Mouse (Mus musculus) midbrain, postnatal 0 days (tissue): ENCODE data around the gene Arhgef3. TPM values are rescaled to one million over a fixed set of nuclear protein-coding genes. Genes with fewer than 3 reads are reported as not detected.

Experiments
- ATAC-seq: fragments of 200-750 bp; cut with Nextera tagmentation; 2 replicates; pipeline ENCODE4 v1.8.0; 2017; ENCODE audit warnings: moderate number of reproducible peaks, mild to moderate bottlenecking, moderate TSS enrichment, moderate library complexity; ENCODE audit not compliant: low FRiP score
- DNase-seq: peaks from one replicate; pipeline ENCODE4 v3.0.0-alpha.2; 2015; ENCODE audit warnings: low spot score
- H3K27ac ChIP-seq: fragments of 300-500 bp; sonication (generic); 2 replicates; pipeline ENCODE4 v1.5.1; 2014; ENCODE audit warnings: low read depth, mild to moderate bottlenecking, low read length, mixed read lengths
- H3K27me3 ChIP-seq: fragments of 300-500 bp; sonication (generic); 2 replicates; pipeline ENCODE4 v1.6.1; 2014; ENCODE audit warnings: low read length, control low read depth, mixed read lengths; ENCODE audit not compliant: insufficient read depth
- H3K36me3 ChIP-seq: fragments of 300-500 bp; sonication (generic); 2 replicates; pipeline ENCODE4 v1.6.1; 2014; ENCODE audit warnings: low read length, control low read depth, mixed read lengths; ENCODE audit not compliant: insufficient read depth
- H3K4me1 ChIP-seq: fragments of 300-500 bp; sonication (generic); 2 replicates; pipeline ENCODE4 v1.6.1; 2014; ENCODE audit warnings: mild to moderate bottlenecking, control low read depth, antibody characterized with exemption, low read length, mixed read lengths; ENCODE audit not compliant: insufficient read depth
- H3K4me2 ChIP-seq: fragments of 300-500 bp; sonication (generic); 2 replicates; pipeline ENCODE4 v1.6.1; 2014; ENCODE audit warnings: low read depth, mild to moderate bottlenecking, low read length, mixed read lengths; ENCODE audit not compliant: poor library complexity, severe bottlenecking
- H3K4me3 ChIP-seq: fragments of 300-500 bp; sonication (generic); 2 replicates; pipeline ENCODE4 v1.5.1; 2014; ENCODE audit warnings: low read depth, mild to moderate bottlenecking, low read length, moderate library complexity
- H3K9ac ChIP-seq: fragments of 300-500 bp; sonication (generic); replicated peaks from 2 replicates; pipeline ENCODE4 v1.6.1; 2014; ENCODE audit warnings: mild to moderate bottlenecking, low read length, moderate library complexity, mixed read lengths; ENCODE audit not compliant: poor library complexity, severe bottlenecking
- H3K9me3 ChIP-seq: fragments of 300-500 bp; sonication (generic); 2 replicates; pipeline ENCODE4 v1.6.1; 2016; ENCODE audit warnings: low read length, control low read depth
- CTCF ChIP-seq: IDR thresholded peaks from 2 replicates; pipeline ENCODE4 v1.5.1; 2016; ENCODE audit warnings: antibody characterized with exemption, mild to moderate bottlenecking
- WGBS: fragments of 180-500 bp; shearing (Covaris S2); extraction: QIAGEN DNeasy Blood & Tissue Kit; methylation state at CpG from one replicate; pipeline ENCODE4 v1.1.7; 2014; 5-methylcytosine and 5-hydroxymethylcytosine counted together
- polyA plus RNA-seq: library from polyadenylated mRNA; unstranded; fragments of >200 nt; fragmentation: Nextera tagmentation; extraction: Ambion mirVana; gene quantifications from 2 replicates; pipeline ENCODE4 v1.2.1, GENCODE M21; 2015
- total RNA-seq: library from RNA; depleted of rRNA; stranded (reverse); fragments of >200 nt; gene quantifications from 2 replicates; pipeline ENCODE4 v1.2.3, GENCODE M21; 2014

Gene Arhgef3
- total and polyA plus RNA-seq, 2 experiments from 2014 or later, result 13.3 to 17.0 TPM

DNA sequence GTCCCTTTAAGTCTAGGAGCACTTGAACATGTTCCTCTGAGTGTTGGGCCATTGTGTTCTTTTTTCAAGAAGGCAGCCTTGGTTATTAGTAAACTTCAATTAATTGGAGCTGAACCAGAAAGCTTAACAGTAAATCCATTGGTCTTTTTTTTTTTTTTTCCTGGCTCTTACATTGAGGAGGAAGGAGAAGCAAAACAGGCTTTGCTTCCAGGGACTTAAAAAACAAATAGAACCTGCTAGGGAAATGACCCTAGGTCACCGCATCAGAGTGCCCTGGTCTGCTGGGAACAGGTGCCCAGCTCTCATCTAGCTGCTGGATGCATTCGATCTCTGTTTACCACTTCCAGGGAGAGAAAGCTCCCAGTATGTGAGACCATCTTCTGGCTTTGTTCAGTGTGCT, 227.8 kb downstream of the Arhgef3 start:
- Histone ChIP-seq H3K36me3 (no peaks in the 10 kb centered on the region), H3K27ac (no peak overlapping the region), H3K4me2 (no peak overlapping the region), H3K9ac (no peak overlapping the region), H3K9me3 (no peaks in the 10 kb centered on the region), H3K27me3 (no peaks in the 10 kb centered on the region), H3K4me3 (no peak overlapping the region), H3K4me1 (no peaks in the 10 kb centered on the region)
- 83% methylated on average over 2 of the region's 2 CpGs for WGBS
- no peak for DNase-seq
- ATAC-seq, result no peak
- no peak for TF ChIP-seq CTCF

DNA sequence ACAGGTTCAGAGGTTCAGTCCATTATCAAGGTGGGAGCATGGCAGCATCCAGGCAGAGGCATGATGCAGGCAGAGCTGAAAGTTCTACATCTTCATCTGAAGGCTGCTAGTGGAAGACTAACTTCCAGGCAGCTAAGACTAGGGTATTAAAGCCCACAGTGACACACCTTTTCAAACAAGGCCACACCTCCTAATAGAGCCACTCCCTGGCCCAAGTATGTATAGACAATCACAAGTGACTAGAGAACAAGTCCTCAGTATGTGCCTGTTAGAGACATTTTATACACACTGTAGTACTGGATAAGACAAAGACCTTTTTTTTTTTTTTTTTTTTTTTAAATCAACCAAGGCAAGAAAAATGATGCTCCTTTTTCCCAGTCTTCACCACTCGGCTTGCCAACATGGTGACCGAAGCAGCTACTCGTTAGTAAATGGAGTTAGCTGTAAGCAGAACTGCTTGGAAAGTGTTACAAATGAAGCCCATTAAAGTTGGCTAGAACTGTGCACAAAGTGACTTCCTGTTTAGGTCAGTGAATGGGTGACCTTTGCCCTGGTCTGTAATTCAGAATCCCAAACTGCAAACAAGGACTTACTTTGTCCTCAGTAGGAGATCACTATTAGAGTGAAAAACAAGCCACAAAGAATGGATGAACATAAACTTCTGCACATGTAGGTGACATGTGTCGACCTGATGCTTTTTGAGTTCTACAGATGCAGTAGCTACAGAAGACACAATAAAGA, 229.7 kb downstream of the Arhgef3 start:
- no peak overlapping the region for H3K27ac ChIP-seq
- no peak for TF ChIP-seq CTCF
- H3K27me3 ChIP-seq, result no peaks in the 10 kb centered on the region
- H3K9me3 ChIP-seq, result no peaks in the 10 kb centered on the region
- H3K4me2 ChIP-seq, result no peak overlapping the region
- 85% methylated on average over 4 of the region's 4 CpGs for WGBS
- no peaks in the 10 kb centered on the region for H3K36me3 ChIP-seq
- H3K9ac ChIP-seq, result no peak overlapping the region
- ATAC-seq (no peak), DNase-seq (no peak)
- H3K4me3 ChIP-seq, result no peak overlapping the region
- H3K4me1 ChIP-seq, result no peaks in the 10 kb centered on the region

DNA sequence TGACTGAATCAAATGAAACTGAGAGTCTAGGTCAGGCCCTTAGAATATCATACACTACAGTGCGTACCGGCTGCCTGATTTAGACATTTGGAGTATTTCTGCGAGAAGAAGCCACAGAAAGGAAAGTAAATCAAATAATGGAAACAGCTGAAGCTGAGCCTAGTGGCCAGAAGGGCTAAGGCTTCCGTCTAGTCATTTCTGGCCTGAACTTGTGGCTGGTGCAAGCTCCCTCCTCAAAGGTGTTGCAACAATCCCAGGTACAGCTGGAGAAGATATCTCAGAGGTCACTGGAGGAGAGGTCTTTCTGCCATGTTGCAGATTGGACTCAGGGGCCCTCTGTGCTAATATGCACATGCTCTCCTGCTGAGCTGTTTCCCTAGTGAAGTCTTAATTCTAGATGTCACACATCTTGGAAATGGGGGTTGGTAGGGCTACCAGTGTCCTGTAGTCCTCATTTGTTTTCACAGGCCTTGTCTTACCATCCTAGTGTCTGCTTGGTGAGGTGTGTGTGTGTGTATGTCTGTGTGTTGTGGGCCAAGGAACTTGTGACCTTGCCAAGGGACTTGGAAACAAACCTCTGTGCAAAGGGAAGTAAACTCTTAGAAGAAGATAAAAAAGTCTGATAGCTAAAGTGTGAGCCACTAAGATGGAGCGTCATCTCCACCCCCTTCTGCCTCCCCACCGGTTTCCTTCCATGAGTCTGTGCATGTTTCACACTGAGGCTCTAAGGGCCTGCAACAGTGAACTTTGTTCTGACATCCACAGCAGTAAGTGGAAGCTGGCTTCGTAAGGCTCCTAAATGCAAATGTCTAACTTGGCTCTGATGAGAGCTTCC, 230.6 kb downstream of the Arhgef3 start:
- no peaks in the 10 kb centered on the region for H3K4me1 ChIP-seq
- ATAC-seq, result no peak
- 87% methylated on average over 7 of the region's 7 CpGs for WGBS
- no peak overlapping the region for H3K9ac ChIP-seq
- no peak overlapping the region for H3K4me3 ChIP-seq
- TF ChIP-seq CTCF, result no peak
- no peaks in the 10 kb centered on the region for H3K27me3 ChIP-seq
- no peak for DNase-seq
- H3K27ac ChIP-seq, result no peak overlapping the region
- H3K4me2 ChIP-seq, result no peak overlapping the region
- no peaks in the 10 kb centered on the region for H3K9me3 ChIP-seq
- H3K36me3 ChIP-seq, result no peaks in the 10 kb centered on the region

DNA sequence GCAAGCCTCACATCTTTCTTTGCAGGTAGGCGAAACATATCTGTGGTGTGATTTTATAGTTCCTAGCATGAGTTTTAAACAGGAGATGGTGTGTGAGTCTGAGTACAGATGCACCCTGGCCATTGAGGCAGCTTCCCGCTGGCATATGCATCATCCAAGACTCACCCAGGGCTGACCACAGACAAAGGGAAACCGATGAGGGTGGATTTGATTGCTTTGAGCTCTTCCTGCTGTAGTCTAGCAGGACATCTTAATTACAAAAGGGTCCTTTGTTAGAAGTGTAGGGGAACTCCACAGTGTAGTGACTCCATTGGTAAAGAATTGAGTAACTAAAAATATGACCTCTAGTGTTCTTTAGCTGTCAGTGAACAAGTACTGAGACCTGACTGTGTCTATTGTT, 232.5 kb downstream of the Arhgef3 start:
- no peak for ATAC-seq
- Histone ChIP-seq H3K9me3 (no peaks in the 10 kb centered on the region), H3K4me2 (no peak overlapping the region), H3K9ac (no peak overlapping the region), H3K4me3 (no peak overlapping the region), H3K4me1 (no peaks in the 10 kb centered on the region), H3K27me3 (no peaks in the 10 kb centered on the region), H3K36me3 (no peaks in the 10 kb centered on the region), H3K27ac (no peak overlapping the region)
- TF ChIP-seq CTCF, result no peak
- 50% methylated on average over 3 of the region's 3 CpGs for WGBS
- DNase-seq, result no peak

DNA sequence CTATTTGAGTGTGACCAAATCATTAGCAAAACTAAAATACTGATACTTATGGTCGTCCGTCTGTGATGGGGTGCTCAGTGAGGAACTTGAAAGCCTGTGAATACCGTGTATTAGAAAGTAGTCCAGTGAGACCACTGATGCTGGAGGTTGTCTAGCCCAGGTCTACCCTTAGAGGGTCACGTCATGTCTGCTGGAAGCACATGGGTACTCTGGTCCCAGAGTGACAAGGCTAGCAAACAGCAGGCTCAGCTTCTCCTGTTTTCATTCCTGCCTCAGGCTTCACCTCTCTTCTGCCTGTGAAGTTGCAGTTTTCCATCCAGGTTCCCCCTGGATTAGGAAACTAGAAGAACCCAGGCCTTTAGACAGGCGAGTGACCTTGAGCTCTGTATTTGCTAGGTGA, 233.0 kb downstream of the Arhgef3 start:
- Histone ChIP-seq H3K9me3 (no peaks in the 10 kb centered on the region), H3K4me3 (no peak overlapping the region), H3K4me1 (no peaks in the 10 kb centered on the region), H3K4me2 (no peak overlapping the region), H3K36me3 (no peaks in the 10 kb centered on the region), H3K9ac (no peak overlapping the region), H3K27ac (no peak overlapping the region), H3K27me3 (no peaks in the 10 kb centered on the region)
- no peak for TF ChIP-seq CTCF
- DNase-seq (no peak), ATAC-seq (no peak)
- WGBS, result 64% methylated on average over 5 of the region's 5 CpGs

DNA sequence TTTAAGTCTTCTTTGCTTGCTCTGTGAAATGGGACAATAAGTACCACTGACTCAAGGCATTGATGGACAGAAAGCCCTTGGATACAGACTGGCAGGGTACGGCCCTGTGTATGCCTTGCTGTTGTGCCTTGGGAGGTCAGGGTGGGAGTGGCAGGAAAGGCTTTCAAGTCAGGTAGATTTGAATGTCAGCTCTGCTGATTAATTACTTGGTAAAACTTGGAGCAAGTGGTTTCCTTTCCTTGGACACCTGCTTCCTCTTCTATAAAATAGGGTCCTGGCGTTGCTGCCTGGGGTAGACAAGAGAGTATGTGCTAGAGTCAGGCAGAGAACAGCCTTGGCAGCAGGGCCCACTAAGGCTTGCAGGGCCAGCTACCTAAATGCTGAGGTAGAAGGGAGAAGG, 233.4 kb downstream of the Arhgef3 start:
- Histone ChIP-seq H3K4me1 (no peaks in the 10 kb centered on the region), H3K9me3 (no peaks in the 10 kb centered on the region)

More for the DNA sequence above, 233.4 kb downstream of the Arhgef3 start:
- ATAC-seq, result no peak
- H3K36me3 ChIP-seq, result no peaks in the 10 kb centered on the region
- no peak for DNase-seq
- H3K4me2 ChIP-seq, result no peak overlapping the region
- TF ChIP-seq CTCF, result no peak
- H3K27ac ChIP-seq, result no peak overlapping the region
- no peak overlapping the region for H3K9ac ChIP-seq
- WGBS, result 86% methylated on average over 2 of the region's 2 CpGs
- no peaks in the 10 kb centered on the region for H3K27me3 ChIP-seq
- no peak overlapping the region for H3K4me3 ChIP-seq
